Mouse (Mus musculus): ENCODE measurements around the gene Gpr39.

DNA sequence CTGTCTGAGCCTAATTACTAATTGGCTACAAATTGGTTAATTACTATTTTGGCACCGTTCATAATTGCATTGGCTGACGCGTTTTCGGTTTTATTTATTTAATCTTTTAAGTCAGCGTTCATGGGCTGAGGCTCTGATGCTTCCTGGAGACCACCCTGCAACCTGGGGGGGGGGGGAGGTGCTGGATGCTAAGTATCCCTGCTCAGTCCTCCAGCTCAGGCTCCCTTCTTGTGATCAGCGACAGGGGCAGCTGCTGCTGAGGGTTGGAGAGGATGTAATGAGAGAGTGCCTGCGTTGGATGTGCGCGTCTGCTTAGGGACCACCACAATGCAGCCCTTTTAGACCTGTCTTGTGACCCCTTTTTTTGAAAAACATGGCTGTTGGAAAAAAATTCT, 234.1 kb downstream of the Gpr39 start:
- TF ChIP-seq GATA1 (IDR thresholded peaks at IDR 0.05; ENCODE audit: borderline replicate concordance, low read length) = no peak
- TF ChIP-seq FLI1 (IDR thresholded peaks at IDR 0.05; ENCODE audit: low read length) = no peak

Measured in megakaryocyte, embryonic 14.5 days (primary cell).